ENCODE assay signal across 12 mouse cellular contexts in genomic region chr6:128890948-128891355, GRCm38 (mm10). TPM values are rescaled to one million over a fixed set of nuclear protein-coding genes. Genes with fewer than 3 reads are reported as not detected.
DNase-seq lines count a peak whose midpoint lies in the region; ATAC-seq and TF ChIP-seq lines count a peak whose summit lies in the region.
"Had no signal": no experiment of that assay in that cellular context is flagged by ENCODE, and none has a peak within 500 bp of the region (broad histone marks: within the 10 kb centered on the region; RNA-seq: fewer than 3 reads in every experiment).

BC035044 (minus strand) TSS chr6:128891126.

- H3K4me2 ChIP-seq in midbrain, embryonic 11.5 days: no peak within 1 kb of the TSS
- H3K4me2 ChIP-seq: hindbrain, embryonic 15.5 days; lung, embryonic 15.5 days had no signal

- H3K4me1 ChIP-seq in liver, adult 2 months (ENCODE audit: control insufficient read depth, insufficient read depth, low read length): no peaks in the 10 kb centered on the region
- H3K4me1 ChIP-seq in kidney, adult 2 months (ENCODE audit: control insufficient read depth, insufficient read depth, low read length): no peaks in the 10 kb centered on the region
- no peaks in the 10 kb centered on the region for H3K4me1 ChIP-seq in midbrain, embryonic 11.5 days (ENCODE audit: control insufficient read depth, insufficient read depth, low read length)
- H3K4me1 ChIP-seq: hindbrain, embryonic 15.5 days; lung, embryonic 15.5 days had no signal

- no peak within 1 kb of the TSS for H3K9ac ChIP-seq in liver, adult 2 months (ENCODE audit: low read depth, low read length)
- H3K9ac ChIP-seq in midbrain, embryonic 11.5 days (ENCODE audit: low read length): no peak within 1 kb of the TSS
- H3K9ac ChIP-seq: hindbrain, embryonic 15.5 days; lung, embryonic 15.5 days had no signal

- WGBS in liver, adult 2 months: 80% methylated on average over 2 of the region's 2 CpGs
- 66% methylated on average over 2 of the region's 2 CpGs for WGBS in kidney, adult 2 months
- 70% methylated on average over 2 of the region's 2 CpGs for WGBS in midbrain, embryonic 11.5 days

- H3K27ac ChIP-seq in liver, adult 2 months (replicated peaks; ENCODE audit: insufficient read depth, low read depth, low read length): no peak within 1 kb of the TSS
- H3K27ac ChIP-seq in kidney, adult 2 months (ENCODE audit: insufficient read depth, low read depth, low read length): no peak within 1 kb of the TSS
- no peak within 1 kb of the TSS for H3K27ac ChIP-seq in midbrain, embryonic 11.5 days (ENCODE audit: low read depth, low read length)
- H3K27ac ChIP-seq: hindbrain, embryonic 15.5 days; lung, embryonic 15.5 days had no signal

- no peak for ATAC-seq in erythroid progenitor cell, adult 5-6 weeks (replicated peaks; ENCODE audit: low FRiP score, poor library complexity, severe bottlenecking)
- no peak for ATAC-seq in midbrain, embryonic 11.5 days (ENCODE audit: low FRiP score)

- no peak for TF ChIP-seq CTCF in liver, adult 2 months (IDR thresholded peaks at IDR 0.05; ENCODE audit: low read depth, low read length)
- no peak for TF ChIP-seq CTCF in kidney, adult 2 months (conservative IDR thresholded peaks at IDR 0.05; ENCODE audit: insufficient read depth, insufficient read length, low read depth, low read length)

- H3K79me2 ChIP-seq in liver, adult 2 months (ENCODE audit: control insufficient read depth, insufficient read depth, low read length): no peaks in the 10 kb centered on the region

- no peaks in the 10 kb centered on the region for H3K9me3 ChIP-seq in midbrain, embryonic 11.5 days (ENCODE audit: control insufficient read depth, low read length)
- H3K9me3 ChIP-seq: hindbrain, embryonic 15.5 days; lung, embryonic 15.5 days had no signal

- DNase-seq in liver, adult 2 months (ENCODE audit: extremely low read depth, low read depth, low spot score): peak; percentile 21
- no peak for DNase-seq in liver
- peak; percentile 30 for DNase-seq in naive thymus-derived CD4-positive, alpha-beta T cell, adult 2 months (ENCODE audit: low read depth)
- peak; percentile 29 to 49 for DNase-seq in thymus, postnatal 36 days
- no peak for DNase-seq in kidney, adult 2 months
- no peak for DNase-seq in midbrain, embryonic 11.5 days (ENCODE audit: low spot score, missing footprints)
- no peak for DNase-seq in ovary, postnatal 36 days (ENCODE audit: low spot score)
- DNase-seq: cerebellum, postnatal 10 days; kidney, postnatal 25 days had no signal

- no peak within 1 kb of the TSS for H3K4me3 ChIP-seq in liver, adult 2 months (ENCODE audit: insufficient read depth, low read depth, low read length)
- no peak within 1 kb of the TSS for H3K4me3 ChIP-seq in kidney, adult 2 months (ENCODE audit: insufficient read depth, low read depth, low read length)
- no peak within 1 kb of the TSS for H3K4me3 ChIP-seq in midbrain, embryonic 11.5 days (ENCODE audit: low read depth, low read length)
- H3K4me3 ChIP-seq: hindbrain, embryonic 15.5 days; lung, embryonic 15.5 days had no signal

- no peak for TF ChIP-seq POLR2A in liver, adult 2 months (IDR thresholded peaks at IDR 0.05; ENCODE audit: extremely low read depth, insufficient read depth, low read length)
- TF ChIP-seq POLR2A in kidney, adult 2 months (IDR thresholded peaks at IDR 0.05; ENCODE audit: low read depth, low read length): no peak

- H3K36me3 ChIP-seq in liver, adult 2 months (ENCODE audit: control insufficient read depth, insufficient read depth, low read length): no peaks in the 10 kb centered on the region
- no peaks in the 10 kb centered on the region for H3K36me3 ChIP-seq in kidney, adult 2 months (ENCODE audit: control insufficient read depth, insufficient read depth, low read length)
- H3K36me3 ChIP-seq in midbrain, embryonic 11.5 days (ENCODE audit: control insufficient read depth, insufficient read depth, low read length): no peaks in the 10 kb centered on the region
- H3K36me3 ChIP-seq: hindbrain, embryonic 15.5 days; lung, embryonic 15.5 days had no signal

- no peaks in the 10 kb centered on the region for H3K27me3 ChIP-seq in liver, adult 2 months (ENCODE audit: control insufficient read depth, insufficient read depth, low read length)
- H3K27me3 ChIP-seq in kidney, adult 2 months (replicated peaks; ENCODE audit: control insufficient read depth, insufficient read depth, low read length): no peaks in the 10 kb centered on the region
- H3K27me3 ChIP-seq in midbrain, embryonic 11.5 days (ENCODE audit: control insufficient read depth, insufficient read depth, low read length): no peaks in the 10 kb centered on the region
- H3K27me3 ChIP-seq: hindbrain, embryonic 15.5 days; lung, embryonic 15.5 days had no signal

RNA-seq across cellular contexts. Expression of gene BC035044, which starts in this region (rescaled TPM):
- 1.1 and 3.3 TPM in 2 replicates for total RNA-seq in liver, adult 2 months (2014; rRNA removed)
- 0.15 and 0.31 TPM in 2 replicates for polyA plus RNA-seq in liver, adult 2 months (2012; rRNA removed)
- total RNA-seq in erythroid progenitor cell, adult 5-6 weeks (2015; ENCODE audit: low replicate concordance): 10.1 and 21.4 TPM in 2 replicates
- total RNA-seq in erythroid progenitor cell, adult 5-6 weeks (2017; ENCODE audit: low replicate concordance): 19.9 and 20.8 TPM in 2 replicates
- polyA plus RNA-seq in kidney, adult 2 months (2012; rRNA removed): 0.45 and 1.6 TPM in 2 replicates
- 0.67 and 0.90 TPM in 2 replicates for polyA plus RNA-seq in midbrain, embryonic 11.5 days (2014; fragmentation: Nextera tagmentation; extraction: Ambion mirVana)

Comparison
In these comparisons a context has a peak if more than half of its experiments do, and no peak if none do; other contexts are left out.
1. DNase-seq: peak in liver, adult 2 months (single experiment), naive thymus-derived CD4-positive, alpha-beta T cell, adult 2 months (single experiment) and thymus, postnatal 36 days (2 of 2); none in liver (single experiment), kidney, adult 2 months (single experiment), midbrain, embryonic 11.5 days (single experiment) and ovary, postnatal 36 days (single experiment).